Mouse (Mus musculus) G1E (cell line): ENCODE measurements around the gene Lrrc36.

Experiments
- CTCF ChIP-seq: IDR thresholded peaks from 2 replicates; pipeline ENCODE4 v1.5.1; 2012; ENCODE audit warnings: low read depth, low read length, inconsistent platforms, mixed read lengths
- POLR2AphosphoS5 ChIP-seq: IDR thresholded peaks from 2 replicates; pipeline ENCODE4 v1.6.1; 2012; ENCODE audit warnings: low read depth, low read length, inconsistent platforms; ENCODE audit not compliant: insufficient replicate concordance
- TAL1 ChIP-seq: conservative IDR thresholded peaks from 2 replicates; pipeline ENCODE4 v1.6.1; 2012; ENCODE audit warnings: low read depth, low read length, inconsistent platforms, mixed read lengths

DNA sequence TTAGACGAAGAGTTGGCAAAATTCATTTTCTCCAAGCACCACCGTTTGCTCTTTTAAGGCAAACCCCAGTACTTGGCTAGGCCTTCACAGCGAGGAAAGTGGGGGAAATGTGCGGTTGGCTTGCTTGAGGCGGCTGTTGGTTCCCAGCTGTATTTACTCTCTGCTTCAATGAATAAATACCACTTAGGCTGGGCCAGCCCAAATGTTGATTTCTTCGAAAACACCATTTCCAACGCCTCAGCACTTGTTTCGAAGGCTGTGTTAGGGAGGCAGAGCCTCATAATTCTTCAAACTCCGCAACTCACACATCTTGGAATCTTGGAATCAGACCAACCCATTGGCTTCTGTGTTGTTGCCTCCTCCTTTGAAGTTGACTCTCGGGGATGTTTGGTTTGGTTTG lies 7.0 kb upstream of the Lrrc36 start:
- no peak for TF ChIP-seq POLR2AphosphoS5
- no peak for TF ChIP-seq CTCF
- TF ChIP-seq TAL1 = no peak
